Mouse (Mus musculus) limb, embryonic 12.5 days (tissue): ENCODE data around the gene Thrsp. TPM values are rescaled to one million over a fixed set of nuclear protein-coding genes. Genes with fewer than 3 reads are reported as not detected.
A peak's percentile ranks its signal among the peaks of the same experiment; 100 is the strongest.
"Not testable (repeated sequence)": the region's sequence is repeated elsewhere in the genome, so short reads cannot be mapped to it uniquely, and the experiment has no call there.

Experiments used
- ATAC-seq: fragments of 200-750 bp; cut with Nextera tagmentation; 2 replicates; pipeline ENCODE4 v1.8.0; 2017; ENCODE audit warnings: low read depth, moderate TSS enrichment; ENCODE audit not compliant: insufficient number of reproducible peaks, insufficient read depth, low FRiP score, low TSS enrichment
- H3K27ac ChIP-seq: fragments of 300-500 bp; sonication (generic); 2 replicates; pipeline ENCODE4 v1.5.1; 2016; ENCODE audit warnings: mild to moderate bottlenecking, moderate library complexity
- H3K27me3 ChIP-seq: fragments of 300-500 bp; sonication (generic); 2 replicates; pipeline ENCODE4 v1.6.1; 2016; ENCODE audit warnings: mild to moderate bottlenecking, moderate library complexity
- H3K36me3 ChIP-seq: fragments of 300-500 bp; sonication (generic); 2 replicates; pipeline ENCODE4 v1.6.1; 2016; ENCODE audit warnings: mild to moderate bottlenecking, moderate library complexity
- H3K4me1 ChIP-seq: fragments of 300-500 bp; sonication (generic); replicated peaks from 2 replicates; pipeline ENCODE4 v1.6.1; 2016
- H3K4me2 ChIP-seq: fragments of 300-500 bp; sonication (generic); 2 replicates; pipeline ENCODE4 v1.6.1; 2016; ENCODE audit warnings: mild to moderate bottlenecking, moderate library complexity
- H3K4me3 ChIP-seq: fragments of 300-500 bp; sonication (generic); replicated peaks from 2 replicates; pipeline ENCODE4 v1.5.1; 2016; ENCODE audit warnings: mild to moderate bottlenecking
- H3K9ac ChIP-seq: fragments of 300-500 bp; sonication (generic); replicated peaks from 2 replicates; pipeline ENCODE4 v1.6.1; 2016; ENCODE audit warnings: mild to moderate bottlenecking, moderate library complexity
- H3K9me3 ChIP-seq: fragments of 300-500 bp; sonication (generic); 2 replicates; pipeline ENCODE4 v1.6.1; 2016; ENCODE audit warnings: mild to moderate bottlenecking, moderate library complexity
- WGBS: fragments of 180-500 bp; shearing (Covaris S2); methylation state at CpG from one replicate; pipeline ENCODE4 v1.1.7; 2016; 5-methylcytosine and 5-hydroxymethylcytosine counted together
- polyA plus RNA-seq: library from polyadenylated mRNA; unstranded; fragments of >200 nt; fragmentation: Nextera tagmentation; extraction: Ambion mirVana; gene quantifications from 2 replicates; pipeline ENCODE4 v1.2.1, GENCODE M21; 2016

The Thrsp gene
- polyA plus RNA-seq, 1 experiment from 2014 or later, result 0.64 TPM

- not testable (repeated sequence) for H3K36me3 ChIP-seq, H3K4me3 ChIP-seq, ATAC-seq, H3K27me3 ChIP-seq, H3K9me3 ChIP-seq, H3K27ac ChIP-seq, H3K9ac ChIP-seq, H3K4me2 ChIP-seq
- H3K4me1 ChIP-seq, result peaks cover 28% of the 10 kb centered on the region
- WGBS, result 71% methylated on average over 3 of the region's 3 CpGs
Observed at GRCm38 (mm10) chr7:97433517-97433916, 16.0 kb upstream of the Thrsp start.

- peak overlapping the region; percentile 82 for H3K27ac ChIP-seq
- no peaks in the 10 kb centered on the region for H3K9me3 ChIP-seq
- peak overlapping the region; percentile 24 for H3K4me2 ChIP-seq
- peaks cover 25% of the 10 kb centered on the region for H3K4me1 ChIP-seq
- no peak overlapping the region for H3K4me3 ChIP-seq
- peak; percentile 86 for ATAC-seq
- under 1% methylated on average over 5 of the region's 5 CpGs for WGBS
- no peaks in the 10 kb centered on the region for H3K27me3 ChIP-seq
- H3K9ac ChIP-seq, result 0 out of 2 replicates have a peak overlapping the region, but pooled peaks have one; percentile 34
- H3K36me3 ChIP-seq, result no peaks in the 10 kb centered on the region
Observed at GRCm38 (mm10) chr7:97429705-97430104, 12.2 kb upstream of the Thrsp start.

GRCm38 (mm10) chr7:97427778-97428420, 10.4 kb upstream of the Thrsp start:
- Histone ChIP-seq H3K27ac (no peak overlapping the region), H3K4me1 (peaks cover 21% of the 10 kb centered on the region), H3K4me3 (no peak overlapping the region), H3K9me3 (no peaks in the 10 kb centered on the region), H3K4me2 (no peak overlapping the region), H3K27me3 (no peaks in the 10 kb centered on the region), H3K9ac (no peak overlapping the region), H3K36me3 (no peaks in the 10 kb centered on the region)
- 84% methylated on average over 5 of the region's 5 CpGs for WGBS
- no peak for ATAC-seq

- ATAC-seq, result no peak
- Histone ChIP-seq H3K9ac (no peak overlapping the region), H3K9me3 (no peaks in the 10 kb centered on the region), H3K27ac (no peak overlapping the region), H3K36me3 (no peaks in the 10 kb centered on the region), H3K27me3 (no peaks in the 10 kb centered on the region), H3K4me1 (peaks cover 21% of the 10 kb centered on the region), H3K4me3 (no peak overlapping the region), H3K4me2 (no peak overlapping the region)
- WGBS, result 89% methylated on average over 6 of the region's 6 CpGs
Observed at GRCm38 (mm10) chr7:97427296-97427695, 9.8 kb upstream of the Thrsp start.

GRCm38 (mm10) chr7:97426566-97426965, 9.0 kb upstream of the Thrsp start:
- WGBS, result 72% methylated on average over 6 of the region's 6 CpGs

GRCm38 (mm10) chr7:97424621-97425245, 7.2 kb upstream of the Thrsp start:
- H3K36me3 ChIP-seq, result no peaks in the 10 kb centered on the region
- H3K27me3 ChIP-seq, result no peaks in the 10 kb centered on the region
- H3K4me3 ChIP-seq, result no peak overlapping the region
- peaks cover 11% of the 10 kb centered on the region for H3K4me1 ChIP-seq
- peak; percentile 66; the same call in 1 of the 2 replicates for ATAC-seq
- WGBS, result 9% methylated on average over 12 of the region's 12 CpGs
- H3K9ac ChIP-seq, result no peak overlapping the region
- no peak overlapping the region for H3K27ac ChIP-seq
- no peaks in the 10 kb centered on the region for H3K9me3 ChIP-seq
- no peak overlapping the region for H3K4me2 ChIP-seq

More at GRCm38 (mm10) chr7:97426566-97426965, 9.0 kb upstream of the Thrsp start:
- H3K9ac ChIP-seq, result peak overlapping the region; percentile 2; the same call in 1 of the 2 replicates
- H3K4me3 ChIP-seq, result no peak overlapping the region
- no peak for ATAC-seq
- no peak overlapping the region for H3K27ac ChIP-seq
- H3K4me2 ChIP-seq, result no peak overlapping the region
- no peaks in the 10 kb centered on the region for H3K36me3 ChIP-seq
- H3K27me3 ChIP-seq, result no peaks in the 10 kb centered on the region
- peaks cover 21% of the 10 kb centered on the region for H3K4me1 ChIP-seq
- no peaks in the 10 kb centered on the region for H3K9me3 ChIP-seq

GRCm38 (mm10) chr7:97423754-97424153, 6.2 kb upstream of the Thrsp start:
- Histone ChIP-seq H3K4me2 (no peak overlapping the region), H3K27me3 (no peaks in the 10 kb centered on the region), H3K9me3 (no peaks in the 10 kb centered on the region), H3K27ac (no peak overlapping the region), H3K4me1 (0 out of 2 replicates have a peak, but pooled peaks cover 3% of the 10 kb centered on the region), H3K9ac (no peak overlapping the region), H3K36me3 (no peaks in the 10 kb centered on the region), H3K4me3 (no peak overlapping the region)
- ATAC-seq, result no peak
- WGBS, result 54% methylated on average over 5 of the region's 5 CpGs

GRCm38 (mm10) chr7:97420958-97421651, 3.6 kb upstream of the Thrsp start:
- Histone ChIP-seq H3K9ac (no peak overlapping the region), H3K4me2 (no peak overlapping the region), H3K4me1 (0 out of 2 replicates have a peak, but pooled peaks cover 3% of the 10 kb centered on the region), H3K9me3 (no peaks in the 10 kb centered on the region), H3K27me3 (no peaks in the 10 kb centered on the region), H3K4me3 (no peak overlapping the region), H3K27ac (no peak overlapping the region), H3K36me3 (no peaks in the 10 kb centered on the region)
- no peak for ATAC-seq
- WGBS, result 87% methylated on average over 8 of the region's 8 CpGs

- Histone ChIP-seq H3K4me2 (no peak overlapping the region), H3K36me3 (no peaks in the 10 kb centered on the region), H3K4me1 (peaks cover 6% of the 10 kb centered on the region), H3K4me3 (no peak overlapping the region), H3K27ac (no peak overlapping the region), H3K9ac (no peak overlapping the region), H3K27me3 (no peaks in the 10 kb centered on the region), H3K9me3 (no peaks in the 10 kb centered on the region)
- WGBS, result 72% methylated on average over 1 of the region's 1 CpGs
- ATAC-seq, result no peak
Observed at GRCm38 (mm10) chr7:97420406-97420805, 2.9 kb upstream of the Thrsp start.

GRCm38 (mm10) chr7:97419163-97419562, 1.6 kb upstream of the Thrsp start:
- no peak overlapping the region for H3K4me2 ChIP-seq
- peaks cover 9% of the 10 kb centered on the region for H3K4me1 ChIP-seq
- no peak for ATAC-seq
- H3K9me3 ChIP-seq, result no peaks in the 10 kb centered on the region
- no peaks in the 10 kb centered on the region for H3K36me3 ChIP-seq
- WGBS, result 76% methylated on average over 5 of the region's 5 CpGs
- no peak overlapping the region for H3K9ac ChIP-seq
- no peak overlapping the region for H3K4me3 ChIP-seq
- H3K27me3 ChIP-seq, result no peaks in the 10 kb centered on the region
- no peak overlapping the region for H3K27ac ChIP-seq

- no peak overlapping the region for H3K4me2 ChIP-seq
- no peak overlapping the region for H3K4me3 ChIP-seq
- no peak for ATAC-seq
- no peak overlapping the region for H3K27ac ChIP-seq
- H3K4me1 ChIP-seq, result peaks cover 9% of the 10 kb centered on the region
- 81% methylated on average over 5 of the region's 5 CpGs for WGBS
- H3K9ac ChIP-seq, result no peak overlapping the region
- no peaks in the 10 kb centered on the region for H3K9me3 ChIP-seq
- H3K27me3 ChIP-seq, result no peaks in the 10 kb centered on the region
- no peaks in the 10 kb centered on the region for H3K36me3 ChIP-seq
Observed at GRCm38 (mm10) chr7:97418717-97419116, 1.2 kb upstream of the Thrsp start.
